Mouse (Mus musculus) B cell, adult 2 months (primary cell): ENCODE measurements at regions not wholly inside any gene's neighbourhood (a gene's known extent, or its start where the extent isn't known, plus 50 kb on each side); places are given as distances from the start of the nearest gene placed in this dataset.

ENCODE experiments used
- DNase-seq, 2 experiments: peaks; one replicate each; pipeline ENCODE4 v3.0.0; 2022

GRCm38 (mm10) chr14:76625589-76626368 lies 69.1 kb upstream of the Serp2 start:
- no peak for DNase-seq

DNA sequence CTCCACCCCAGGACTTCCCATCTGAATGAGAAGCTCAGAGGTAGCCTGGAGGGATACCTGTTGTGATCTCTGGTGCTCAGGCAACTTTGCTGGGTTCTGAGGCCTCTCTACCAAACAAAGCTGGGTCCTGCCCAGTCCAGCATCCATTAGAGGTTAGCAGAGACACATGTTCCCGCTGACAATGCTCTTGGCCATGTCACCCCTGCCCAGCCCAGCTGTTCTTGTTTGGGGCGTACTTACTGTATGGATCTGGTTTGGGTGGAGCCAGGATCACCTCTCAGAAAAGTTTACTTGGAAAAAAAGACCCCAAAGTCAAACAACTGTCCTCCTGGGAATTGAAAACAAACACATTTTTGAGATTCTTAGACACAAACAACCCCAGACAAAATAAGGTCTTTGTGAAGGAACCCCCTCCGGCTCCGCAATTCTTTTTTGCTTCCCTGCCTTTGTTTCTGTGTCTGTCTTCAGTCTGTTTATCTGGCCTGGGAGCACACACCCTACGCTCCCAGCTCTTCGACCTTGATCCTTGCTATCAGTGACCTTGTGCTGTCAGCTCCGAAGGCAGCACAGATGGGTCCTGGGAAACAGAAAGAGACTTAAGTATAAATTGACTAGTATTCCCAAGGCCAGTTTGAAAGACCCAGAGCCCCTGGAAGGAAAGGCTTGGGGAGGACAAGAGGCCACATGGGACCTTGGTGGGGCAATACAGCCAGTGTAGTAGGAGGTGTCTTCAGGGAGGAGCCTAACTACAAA lies 68.1 kb upstream of the Serp2 start:
- no peak for DNase-seq

DNA sequence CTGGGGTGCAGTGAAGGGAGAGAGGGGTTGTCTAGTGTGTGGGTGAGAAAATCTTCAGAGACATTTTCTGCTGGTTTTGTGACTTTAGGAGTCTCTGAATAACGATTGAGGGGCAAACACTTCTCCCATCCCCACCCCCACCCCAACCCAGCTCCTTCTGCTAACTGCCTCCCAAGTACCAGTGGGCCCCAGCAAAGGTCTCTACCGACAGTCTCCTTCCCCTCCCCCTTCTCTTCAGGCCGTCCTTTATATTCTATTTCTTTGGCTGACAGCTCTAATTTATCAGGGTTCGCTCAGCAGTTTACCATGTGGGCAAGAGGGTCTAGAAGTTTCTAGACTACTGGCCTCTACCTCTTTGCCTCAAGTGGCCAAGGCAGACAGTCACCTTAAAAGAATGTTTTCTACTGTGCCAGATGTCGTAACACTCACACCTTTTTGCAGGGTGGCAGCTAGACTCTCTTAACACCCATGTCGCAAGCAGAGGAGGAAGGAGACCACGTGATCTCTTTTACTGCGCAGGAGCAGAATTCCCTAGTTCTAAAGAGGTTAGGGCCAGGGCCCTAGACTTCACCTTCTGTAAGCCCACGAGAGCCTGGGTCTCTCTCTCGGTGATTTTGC lies 66.8 kb upstream of the Serp2 start:
- peak in 1 of 2 experiments; percentile 12 for DNase-seq

- DNase-seq, result no peak
Observed at GRCm38 (mm10) chr14:76622634-76623291, 66.1 kb upstream of the Serp2 start.

GRCm38 (mm10) chr14:76619038-76619409 lies 62.3 kb upstream of the Serp2 start:
- DNase-seq, result no peak

DNA sequence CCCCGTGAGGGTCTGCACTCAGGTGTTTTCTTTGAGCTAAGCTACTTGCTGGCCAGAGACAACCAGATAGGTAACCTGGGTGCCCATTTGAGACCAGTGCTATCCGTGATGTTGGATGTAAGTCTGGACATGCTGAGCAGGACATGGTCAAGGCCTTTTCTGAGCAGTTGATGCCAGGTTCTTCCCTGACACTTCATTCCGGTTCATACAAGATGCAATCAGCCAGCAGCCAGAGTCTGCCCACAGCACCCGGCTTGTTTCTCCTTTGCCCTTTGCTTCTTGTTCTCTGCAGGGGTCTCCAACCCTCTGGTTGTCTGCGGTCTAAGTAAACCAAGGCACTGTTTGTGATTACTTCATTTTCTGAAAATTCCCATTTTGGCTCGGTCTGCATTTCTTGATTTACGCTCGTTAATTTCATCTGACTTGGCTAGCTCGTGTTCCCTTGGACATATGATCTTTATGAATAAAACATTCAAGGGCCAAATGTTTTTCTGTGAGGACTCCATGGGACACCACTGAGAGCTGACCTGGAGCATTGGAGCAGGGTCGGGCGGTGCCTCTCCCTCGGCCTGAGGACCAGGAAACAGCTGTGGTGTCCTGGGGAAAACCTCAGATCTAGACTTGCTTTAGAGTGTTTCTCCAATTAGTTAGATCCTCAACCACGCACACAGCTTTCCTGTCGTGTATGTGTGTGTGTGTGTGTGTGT lies 61.8 kb upstream of the Serp2 start:
- no peak for DNase-seq

- no peak for DNase-seq
Observed at GRCm38 (mm10) chr14:76617889-76618288, 61.2 kb upstream of the Serp2 start.

DNA sequence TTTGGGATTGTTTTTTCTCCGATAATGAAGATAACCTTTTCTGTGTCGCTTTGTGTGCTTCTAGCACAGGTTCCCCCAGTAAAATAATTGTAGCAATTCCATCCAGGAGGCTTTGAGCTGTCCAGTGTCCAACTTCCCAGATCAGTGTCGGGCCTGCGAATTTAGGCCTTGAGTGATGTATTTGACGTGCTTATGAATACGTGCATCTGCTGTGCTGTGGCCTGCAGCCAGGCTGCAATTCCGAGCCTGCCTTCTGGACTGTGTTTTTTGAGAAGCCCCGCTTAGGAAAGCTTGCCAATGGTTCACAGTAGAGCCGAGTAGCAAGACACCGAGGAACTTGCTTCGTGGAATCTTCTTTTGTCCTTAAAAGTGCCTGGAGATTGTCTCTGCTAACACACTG lies 60.8 kb upstream of the Serp2 start:
- DNase-seq, result no peak

- no peak for DNase-seq
Observed at GRCm38 (mm10) chr14:76616367-76616683, 59.6 kb upstream of the Serp2 start.

GRCm38 (mm10) chr14:76615603-76616366 lies 59.1 kb upstream of the Serp2 start:
- DNase-seq, result no peak

DNA sequence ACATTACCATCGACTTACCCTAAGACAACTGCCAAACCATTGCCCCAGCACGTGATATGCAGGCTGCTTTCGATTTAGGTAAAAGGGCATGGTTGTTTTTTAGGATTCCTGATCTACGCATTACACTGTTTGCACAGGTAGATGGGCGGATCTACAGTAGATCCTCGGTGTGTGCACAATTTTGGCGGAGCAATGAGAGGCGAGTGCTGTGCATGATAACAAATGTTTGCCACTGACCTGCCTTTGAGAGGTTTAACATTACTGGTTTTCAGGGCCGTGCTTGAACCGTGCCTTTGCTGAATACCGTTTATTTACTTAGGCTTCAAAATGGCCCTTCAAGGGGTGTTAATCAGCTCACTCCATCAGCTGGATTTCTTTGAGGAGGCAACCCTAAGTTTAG lies 58.5 kb upstream of the Serp2 start:
- no peak for DNase-seq

DNA sequence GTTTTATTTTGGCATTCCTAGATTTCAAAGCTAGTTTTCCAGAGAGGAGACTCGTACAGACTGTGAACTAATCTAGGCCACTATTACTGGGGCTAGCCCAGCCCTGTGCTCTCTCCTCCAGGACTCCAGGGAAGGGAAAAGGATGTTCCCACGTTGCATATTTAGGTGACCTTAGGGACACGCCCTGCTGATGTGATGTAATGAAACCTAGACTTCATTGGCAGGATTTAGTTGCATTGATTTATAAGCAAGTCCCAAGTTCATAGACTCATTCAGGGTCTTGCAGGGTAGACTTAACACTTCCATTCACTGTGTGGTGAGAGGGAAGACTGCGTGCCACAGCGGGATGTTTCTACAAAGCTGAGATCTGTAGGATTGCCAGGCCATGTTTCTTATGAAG lies 58.0 kb upstream of the Serp2 start:
- no peak for DNase-seq

DNA sequence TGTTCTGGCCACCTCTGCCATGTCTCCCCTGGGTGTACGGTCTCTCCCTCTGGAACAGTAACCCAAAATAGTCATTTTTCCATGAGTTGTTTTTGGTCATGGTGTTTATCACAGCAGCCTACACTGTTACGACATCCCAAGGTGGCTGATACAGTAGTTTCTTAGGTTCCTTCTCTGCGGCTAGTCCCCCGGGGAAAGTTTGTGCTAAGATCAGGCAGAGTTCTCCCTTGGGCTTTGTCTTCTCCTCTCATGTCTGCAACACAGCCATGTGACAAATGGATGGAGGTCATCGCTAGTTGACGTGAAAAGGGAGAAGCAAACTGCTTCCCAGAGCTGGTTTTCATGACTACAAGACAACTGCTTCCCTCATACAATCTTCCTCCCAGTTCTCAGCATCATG lies 56.9 kb upstream of the Serp2 start:
- peak in 1 of 2 experiments; percentile 32 for DNase-seq

DNA sequence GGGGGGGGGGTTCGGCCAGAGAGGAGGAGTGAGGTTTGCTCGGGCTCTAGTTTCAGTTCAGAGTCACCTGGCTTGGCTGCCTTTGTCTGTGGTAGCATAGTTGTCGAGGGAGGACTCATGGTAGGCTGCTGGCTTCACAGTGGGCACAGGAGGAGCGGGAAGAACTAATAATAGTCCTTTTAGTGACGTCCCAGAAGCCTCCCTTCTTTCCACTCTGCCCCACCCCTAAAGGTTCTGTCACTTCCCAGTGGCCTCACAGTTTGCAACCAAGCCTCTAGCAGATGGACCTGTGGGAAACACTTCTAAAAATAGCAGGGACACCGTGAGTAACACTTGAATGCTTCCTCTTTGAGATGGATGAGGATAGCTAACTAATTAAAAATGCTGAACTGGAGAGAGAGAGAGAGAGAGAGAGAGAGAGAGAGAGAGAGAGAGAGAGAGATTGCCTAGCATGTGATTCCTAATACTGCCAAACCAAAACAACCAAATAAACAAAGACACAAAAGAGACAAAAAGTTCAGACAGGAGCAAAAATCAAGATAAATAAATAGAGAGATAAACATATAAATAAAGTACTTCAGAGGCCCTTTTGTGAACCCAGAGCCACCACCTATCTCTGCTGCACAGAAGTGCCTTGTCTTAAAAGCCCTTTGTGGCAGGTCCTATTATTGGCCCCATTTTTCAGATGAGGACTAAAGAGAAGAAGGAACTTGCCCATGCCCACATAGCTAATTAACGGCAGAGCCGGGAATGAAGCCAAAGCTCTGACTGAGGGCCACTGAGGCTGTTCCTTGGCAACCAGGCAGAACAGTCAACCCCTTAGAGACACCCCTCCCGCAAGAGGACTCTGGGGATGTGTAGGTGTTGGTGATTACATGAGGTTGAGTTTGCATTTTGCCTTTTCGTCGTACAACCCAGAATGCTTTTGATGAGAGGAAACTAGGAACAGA lies 54.0 kb upstream of the Serp2 start:
- peak in 1 of 2 experiments; percentile 29 for DNase-seq
